Mouse (Mus musculus) neural tube, embryonic 11.5 days (tissue): Measurements from ENCODE around the gene Lrrc75b. TPM values are rescaled to one million over a fixed set of nuclear protein-coding genes. Genes with fewer than 3 reads are reported as not detected.

Experiments
- ATAC-seq: fragments of 200-750 bp; cut with Nextera tagmentation; 2 replicates; pipeline ENCODE4 v1.8.0; 2017; ENCODE audit warnings: moderate number of reproducible peaks, mild to moderate bottlenecking, moderate TSS enrichment, moderate library complexity; ENCODE audit not compliant: insufficient read depth, low FRiP score, low TSS enrichment
- DNase-seq: peaks from one replicate; pipeline ENCODE4 v3.0.0-alpha.2; 2015; ENCODE audit warnings: low spot score
- H3K27ac ChIP-seq: fragments of 300-500 bp; sonication (generic); 2 replicates; pipeline ENCODE4 v1.5.1; 2014; ENCODE audit warnings: low read depth, mild to moderate bottlenecking, low read length
- H3K27me3 ChIP-seq: fragments of 300-500 bp; sonication (generic); 2 replicates; pipeline ENCODE4 v1.6.1; 2014; ENCODE audit warnings: mild to moderate bottlenecking, low read length, mixed read lengths; ENCODE audit not compliant: control insufficient read depth, insufficient read depth
- H3K36me3 ChIP-seq: fragments of 300-500 bp; sonication (generic); 2 replicates; pipeline ENCODE4 v1.6.1; 2014; ENCODE audit warnings: mild to moderate bottlenecking, low read length, moderate library complexity, mixed read lengths; ENCODE audit not compliant: control insufficient read depth, insufficient read depth
- H3K4me1 ChIP-seq: fragments of 300-500 bp; sonication (generic); 2 replicates; pipeline ENCODE4 v1.6.1; 2014; ENCODE audit warnings: low read length, mixed read lengths; ENCODE audit not compliant: control insufficient read depth, insufficient read depth
- H3K4me2 ChIP-seq: fragments of 300-500 bp; sonication (generic); 2 replicates; pipeline ENCODE4 v1.6.1; 2014; ENCODE audit warnings: low read depth, mild to moderate bottlenecking, moderate library complexity
- H3K4me3 ChIP-seq: fragments of 300-500 bp; sonication (generic); 2 replicates; pipeline ENCODE4 v1.5.1; 2014; ENCODE audit warnings: low read depth, low read length
- H3K9ac ChIP-seq: fragments of 300-500 bp; sonication (generic); 2 replicates; pipeline ENCODE4 v1.6.1; 2014; ENCODE audit warnings: mild to moderate bottlenecking, low read length
- H3K9me3 ChIP-seq: fragments of 300-500 bp; sonication (generic); 2 replicates; pipeline ENCODE4 v1.6.1; 2016; ENCODE audit warnings: low read length; ENCODE audit not compliant: control insufficient read depth
- WGBS: fragments of 180-500 bp; shearing (Covaris S2); extraction: QIAGEN DNeasy Blood & Tissue Kit; methylation state at CpG from one replicate; pipeline ENCODE4 v1.1.7; 2014; 5-methylcytosine and 5-hydroxymethylcytosine counted together
- polyA plus RNA-seq: library from polyadenylated mRNA; unstranded; fragments of >200 nt; fragmentation: Nextera tagmentation; extraction: Ambion mirVana; gene quantifications from 2 replicates; pipeline ENCODE4 v1.2.1, GENCODE M21; 2014

Gene Lrrc75b
- polyA plus RNA-seq, 1 experiment from 2014 or later = 6.6 TPM

- H3K27me3 ChIP-seq = no peaks in the 10 kb centered on the region
- H3K36me3 ChIP-seq = peaks cover 6% of the 10 kb centered on the region
- no peaks in the 10 kb centered on the region for H3K9me3 ChIP-seq
- ATAC-seq (no peak; the same call in 1 of the 2 replicates), DNase-seq (no peak)
- 1% methylated on average over 12 of the region's 12 CpGs for WGBS
- H3K27ac ChIP-seq = peak overlapping the region; percentile 65; the same call in 1 of the 2 replicates
- H3K4me3 ChIP-seq = peak overlapping the region; percentile 89
- H3K4me2 ChIP-seq = peak overlapping the region; percentile 92
- H3K4me1 ChIP-seq = peaks cover 18% of the 10 kb centered on the region
- H3K9ac ChIP-seq = peak overlapping the region; percentile 60
Measured at GRCm38 (mm10) chr10:75516724-75517072, 43.4 kb downstream of the Lrrc75b start.

GRCm38 (mm10) chr10:75516038-75516723 lies 43.9 kb downstream of the Lrrc75b start:
- peaks cover 6% of the 10 kb centered on the region for H3K36me3 ChIP-seq
- H3K9me3 ChIP-seq = no peaks in the 10 kb centered on the region
- no peaks in the 10 kb centered on the region for H3K27me3 ChIP-seq
- H3K4me3 ChIP-seq = peak overlapping the region; percentile 89
- H3K4me1 ChIP-seq = peaks cover 18% of the 10 kb centered on the region
- 0 out of 2 replicates have a peak overlapping the region, but pooled peaks have one; percentile 65 for H3K27ac ChIP-seq
- DNase-seq = no peak
- no peak for ATAC-seq
- peak overlapping the region; percentile 92 for H3K4me2 ChIP-seq
- WGBS = 27% methylated on average over 8 of the region's 8 CpGs
- H3K9ac ChIP-seq = peak overlapping the region; percentile 60

DNA sequence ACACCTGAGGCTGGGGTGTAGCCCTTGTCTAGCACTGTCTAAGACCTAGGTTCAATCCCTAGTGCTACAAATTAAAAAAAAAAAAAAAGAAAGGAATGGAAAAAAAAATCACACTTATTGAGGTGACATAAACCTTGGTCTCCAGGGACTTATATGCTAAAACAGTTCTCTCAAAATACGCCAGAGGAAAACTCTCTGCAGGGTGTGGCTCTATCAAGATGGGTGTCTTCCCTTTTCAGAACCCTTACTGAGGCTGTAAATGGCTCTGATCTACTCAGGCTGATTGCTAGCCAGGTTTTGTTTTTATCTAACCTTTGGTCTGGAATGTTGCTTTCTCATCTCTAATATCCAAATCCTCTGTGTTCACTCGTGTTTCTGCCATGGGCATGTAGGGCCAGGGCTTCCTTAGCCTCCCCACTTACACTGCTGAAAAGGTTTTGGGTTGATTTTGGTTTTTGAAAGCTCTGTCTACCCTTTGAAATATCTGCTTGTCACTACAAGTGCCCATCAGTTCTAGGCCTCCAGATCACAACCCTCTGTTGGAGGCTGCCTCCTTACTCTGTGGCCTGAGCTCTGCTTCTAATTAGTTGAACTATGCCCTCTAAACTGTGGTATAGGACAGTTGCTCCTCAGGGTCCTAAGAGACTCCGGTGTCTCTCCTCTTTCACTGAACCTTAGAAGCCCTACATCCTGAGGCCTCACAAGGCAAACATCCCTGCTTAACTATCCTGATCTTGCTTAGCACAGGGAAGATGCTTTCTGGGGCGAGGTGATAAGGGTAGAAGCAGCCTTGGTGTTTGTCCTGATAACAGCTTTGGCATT lies 44.7 kb downstream of the Lrrc75b start:
- H3K27me3 ChIP-seq = no peaks in the 10 kb centered on the region
- 71% methylated on average over 4 of the region's 4 CpGs for WGBS
- H3K4me2 ChIP-seq = peak overlapping the region; percentile 92; the same call in 1 of the 2 replicates
- no peaks in the 10 kb centered on the region for H3K9me3 ChIP-seq
- no peak overlapping the region for H3K27ac ChIP-seq
- H3K9ac ChIP-seq = 0 out of 2 replicates have a peak overlapping the region, but pooled peaks have one; percentile 60
- no peak for DNase-seq
- H3K4me1 ChIP-seq = peaks cover 18% of the 10 kb centered on the region
- peak overlapping the region; percentile 89; the same call in 1 of the 2 replicates for H3K4me3 ChIP-seq
- ATAC-seq = no peak
- H3K36me3 ChIP-seq = peaks cover 3% of the 10 kb centered on the region; the same call in 1 of the 2 replicates

- no peak overlapping the region for H3K27ac ChIP-seq
- no peak overlapping the region for H3K9ac ChIP-seq
- 88% methylated on average over 7 of the region's 7 CpGs for WGBS
- H3K27me3 ChIP-seq = no peaks in the 10 kb centered on the region
- peaks cover 5% of the 10 kb centered on the region; the same call in 1 of the 2 replicates for H3K36me3 ChIP-seq
- peaks cover 18% of the 10 kb centered on the region for H3K4me1 ChIP-seq
- no peaks in the 10 kb centered on the region for H3K9me3 ChIP-seq
- DNase-seq (no peak), ATAC-seq (no peak)
- no peak overlapping the region for H3K4me3 ChIP-seq
- H3K4me2 ChIP-seq = no peak overlapping the region
Measured at GRCm38 (mm10) chr10:75514361-75514760, 45.8 kb downstream of the Lrrc75b start.

- H3K27me3 ChIP-seq = no peaks in the 10 kb centered on the region
- ATAC-seq = no peak
- H3K4me2 ChIP-seq = no peak overlapping the region
- H3K36me3 ChIP-seq = peaks cover 12% of the 10 kb centered on the region
- H3K27ac ChIP-seq = no peak overlapping the region
- WGBS = 91% methylated on average over 8 of the region's 8 CpGs
- peaks cover 10% of the 10 kb centered on the region for H3K4me1 ChIP-seq
- no peak for DNase-seq
- no peak overlapping the region for H3K4me3 ChIP-seq
- H3K9ac ChIP-seq = no peak overlapping the region
- H3K9me3 ChIP-seq = no peaks in the 10 kb centered on the region
Measured at GRCm38 (mm10) chr10:75513306-75514067, 46.6 kb downstream of the Lrrc75b start.

DNA sequence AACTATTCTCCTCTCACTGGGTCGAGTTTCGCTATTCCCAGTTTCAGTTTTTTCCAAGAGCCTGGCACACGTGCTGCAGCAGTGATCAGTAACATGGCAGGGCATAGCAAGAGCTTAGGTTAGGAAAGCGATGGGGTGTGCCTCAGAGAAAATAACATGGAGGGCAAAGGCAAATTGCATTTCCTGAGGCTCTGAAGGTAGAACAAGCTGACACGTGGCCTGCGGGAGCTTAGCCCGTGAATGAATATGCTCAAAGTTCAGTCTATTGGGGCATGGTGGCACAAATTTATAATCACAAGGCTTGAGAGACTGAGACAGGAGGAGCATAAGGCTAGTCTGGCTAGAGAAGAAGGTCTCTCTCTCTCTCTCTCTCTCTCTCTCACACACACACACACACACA lies 47.3 kb downstream of the Lrrc75b start:
- no peak for DNase-seq

DNA sequence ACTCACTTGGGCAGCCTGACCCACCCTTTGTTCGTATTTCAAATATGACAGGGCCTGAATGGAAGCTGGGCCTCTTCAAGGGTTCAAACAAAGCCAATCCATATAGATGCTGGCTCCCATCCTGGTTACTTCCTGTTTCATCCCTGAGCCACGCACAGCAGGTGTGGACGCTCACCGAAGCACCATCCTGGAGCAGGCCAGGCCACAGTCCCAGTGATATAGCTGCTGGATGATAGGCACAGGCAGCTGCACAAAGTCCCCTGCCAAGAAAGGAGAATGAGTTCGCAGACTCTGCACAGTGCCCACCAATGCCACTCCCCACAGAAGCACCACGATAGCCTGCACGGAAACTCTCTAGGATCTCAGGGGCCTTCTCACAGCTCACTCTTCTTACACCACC lies 48.2 kb downstream of the Lrrc75b start:
- ATAC-seq = no peak

More for the DNA sequence above, 47.3 kb downstream of the Lrrc75b start:
- Histone ChIP-seq H3K27me3 (no peaks in the 10 kb centered on the region), H3K27ac (no peak overlapping the region), H3K4me2 (no peak overlapping the region), H3K4me3 (no peak overlapping the region), H3K36me3 (peaks cover 15% of the 10 kb centered on the region), H3K9me3 (no peaks in the 10 kb centered on the region), H3K4me1 (peaks cover 8% of the 10 kb centered on the region), H3K9ac (no peak overlapping the region)
- 91% methylated on average over 7 of the region's 7 CpGs for WGBS
- ATAC-seq = no peak

DNA sequence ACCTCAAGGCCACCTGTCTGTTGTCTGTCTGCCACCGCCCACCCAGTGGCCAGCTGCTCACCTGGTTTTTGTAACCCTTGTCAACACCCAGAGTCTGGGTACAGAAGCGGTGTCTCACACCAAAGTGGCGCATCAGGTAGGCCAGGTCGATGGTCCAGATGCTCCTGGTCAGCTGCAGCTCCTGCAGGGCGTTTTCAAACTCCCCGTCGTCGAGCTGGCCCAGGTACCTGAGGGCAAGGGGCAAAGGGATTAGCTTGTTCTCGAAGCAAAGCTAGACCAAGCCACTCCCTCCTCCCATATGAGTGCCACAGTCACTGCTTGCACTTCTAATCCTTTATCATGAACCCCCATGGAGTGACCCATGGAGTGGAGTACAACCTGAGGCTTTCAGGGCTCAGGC lies 49.1 kb downstream of the Lrrc75b start:
- no peak for DNase-seq
- H3K27me3 ChIP-seq = no peaks in the 10 kb centered on the region
- H3K27ac ChIP-seq = no peak overlapping the region
- peaks cover 2% of the 10 kb centered on the region for H3K4me1 ChIP-seq
- H3K4me3 ChIP-seq = no peak overlapping the region
- WGBS = 95% methylated on average over 9 of the region's 9 CpGs
- peaks cover 17% of the 10 kb centered on the region for H3K36me3 ChIP-seq
- H3K9ac ChIP-seq = no peak overlapping the region
- H3K9me3 ChIP-seq = no peaks in the 10 kb centered on the region
- H3K4me2 ChIP-seq = no peak overlapping the region
- ATAC-seq = no peak

More for the DNA sequence above, 48.2 kb downstream of the Lrrc75b start:
- H3K9me3 ChIP-seq = no peaks in the 10 kb centered on the region
- H3K27me3 ChIP-seq = no peaks in the 10 kb centered on the region
- no peak for DNase-seq
- peaks cover 8% of the 10 kb centered on the region for H3K4me1 ChIP-seq
- H3K36me3 ChIP-seq = peaks cover 17% of the 10 kb centered on the region
- no peak overlapping the region for H3K4me3 ChIP-seq
- no peak overlapping the region for H3K27ac ChIP-seq
- H3K9ac ChIP-seq = no peak overlapping the region
- 97% methylated on average over 7 of the region's 7 CpGs for WGBS
- no peak overlapping the region for H3K4me2 ChIP-seq
